Mouse (Mus musculus): ENCODE data around the gene Smarcd3.

DNA sequence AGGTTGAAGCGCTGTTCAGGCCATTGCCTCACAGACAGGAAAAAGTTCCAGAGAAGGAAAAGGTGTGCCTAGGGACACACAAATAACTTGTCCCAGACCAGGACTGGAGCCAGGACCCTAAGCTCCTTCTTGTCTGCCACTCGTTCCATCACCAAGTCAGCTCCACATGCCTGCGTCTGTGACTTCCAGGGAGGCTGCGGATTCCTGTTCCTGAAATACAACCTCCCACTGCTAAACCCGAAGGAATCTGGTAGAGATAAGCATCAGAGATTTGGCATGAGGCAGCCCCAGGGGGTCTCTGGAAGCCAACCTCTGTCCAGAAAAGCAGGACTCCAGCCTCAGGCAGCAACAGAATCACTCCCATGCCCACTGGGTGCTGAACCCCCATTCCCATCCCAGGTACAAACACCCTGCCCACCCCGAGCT, 83.1 kb downstream of the Smarcd3 start:
- TF ChIP-seq POLR2A (IDR thresholded peaks at IDR 0.05; ENCODE audit: low read depth, low read length), result no peak
- no peak for TF ChIP-seq CTCF (conservative IDR thresholded peaks at IDR 0.05 in 1 of 2, IDR thresholded peaks at IDR 0.05 in 1 of 2; ENCODE audit: low read depth in 2 of 2, low read length in 2 of 2)
- TF ChIP-seq ETS1 (conservative IDR thresholded peaks at IDR 0.05; ENCODE audit: low read depth, low read length), result no peak
- TF ChIP-seq CHD2 (IDR thresholded peaks at IDR 0.05; ENCODE audit: low read length), result no peak
- no peak for TF ChIP-seq POLR2AphosphoS2 (IDR thresholded peaks at IDR 0.05; ENCODE audit: low read depth, low read length)
- TF ChIP-seq NELFE (IDR thresholded peaks at IDR 0.05; ENCODE audit: low read depth, low read length), result no peak
- TF ChIP-seq ZKSCAN1 (IDR thresholded peaks at IDR 0.05; ENCODE audit: borderline replicate concordance, low read depth, low read length), result no peak
- no peak for TF ChIP-seq GABPA (IDR thresholded peaks at IDR 0.05; ENCODE audit: insufficient replicate concordance, low read depth, low read length)
